Mouse (Mus musculus): ENCODE data around the gene Zbtb25.

GRCm38 (mm10) chr12:76404836-76405182, 35.4 kb upstream of the Zbtb25 start:
- TF ChIP-seq POLR2A (IDR thresholded peaks at IDR 0.05; ENCODE audit: control insufficient read depth, low read depth, low read length) (no peak), CTCF (IDR thresholded peaks at IDR 0.05; ENCODE audit: control insufficient read depth, insufficient read depth, insufficient replicate concordance, low read depth, low read length) (no peak)

Data from testis, adult 2 months (tissue).